Mouse (Mus musculus) midbrain, embryonic 10.5 days (tissue): ENCODE data around the gene Lamp5. TPM values are rescaled to one million over a fixed set of nuclear protein-coding genes. Genes with fewer than 3 reads are reported as not detected.

ENCODE experiments used
- DNase-seq: peaks from one replicate; pipeline ENCODE4 v3.0.0-alpha.2; 2017; ENCODE audit warnings: low spot score
- H3K27ac ChIP-seq: fragments of 300-500 bp; sonication (generic); replicated peaks from 2 replicates; pipeline ENCODE4 v1.5.1; 2016; ENCODE audit warnings: mild to moderate bottlenecking
- H3K27me3 ChIP-seq: fragments of 300-500 bp; sonication (generic); 2 replicates; pipeline ENCODE4 v1.6.1; 2016; ENCODE audit warnings: low read depth, mild to moderate bottlenecking; ENCODE audit not compliant: poor library complexity, severe bottlenecking
- H3K36me3 ChIP-seq: fragments of 300-500 bp; sonication (generic); 2 replicates; pipeline ENCODE4 v1.6.1; 2016; ENCODE audit warnings: mild to moderate bottlenecking, moderate library complexity
- H3K4me1 ChIP-seq: fragments of 300-500 bp; sonication (generic); 2 replicates; pipeline ENCODE4 v1.6.1; 2016
- H3K4me3 ChIP-seq: fragments of 300-500 bp; sonication (generic); 2 replicates; pipeline ENCODE4 v1.5.1; 2016; ENCODE audit warnings: mild to moderate bottlenecking, moderate library complexity
- H3K9me3 ChIP-seq: fragments of 300-500 bp; sonication (generic); replicated peaks from 2 replicates; pipeline ENCODE4 v1.6.1; 2016; ENCODE audit warnings: mild to moderate bottlenecking
- WGBS: fragments of 180-500 bp; shearing (Covaris S2); methylation state at CpG from one replicate; pipeline ENCODE4 v1.1.7; 2016; 5-methylcytosine and 5-hydroxymethylcytosine counted together
- polyA plus RNA-seq: library from polyadenylated mRNA; unstranded; fragments of >200 nt; fragmentation: Nextera tagmentation; extraction: Ambion mirVana; gene quantifications from 2 replicates; pipeline ENCODE4 v1.2.1, GENCODE M21; 2016

Lamp5 gene
- polyA plus RNA-seq, 1 experiment from 2014 or later, result 1.3 TPM

- no peaks in the 10 kb centered on the region for H3K36me3 ChIP-seq
- H3K27ac ChIP-seq, result peak overlapping the region; percentile 67
- WGBS, result 17% methylated on average over 6 of the region's 6 CpGs
- peak; percentile 32 for DNase-seq
- no peaks in the 10 kb centered on the region for H3K27me3 ChIP-seq
- no peak overlapping the region for H3K4me3 ChIP-seq
- peaks cover 24% of the 10 kb centered on the region for H3K4me1 ChIP-seq
- H3K9me3 ChIP-seq, result no peaks in the 10 kb centered on the region
Measured at GRCm38 (mm10) chr2:136108124-136109037, 56.3 kb downstream of the Lamp5 start.

DNA sequence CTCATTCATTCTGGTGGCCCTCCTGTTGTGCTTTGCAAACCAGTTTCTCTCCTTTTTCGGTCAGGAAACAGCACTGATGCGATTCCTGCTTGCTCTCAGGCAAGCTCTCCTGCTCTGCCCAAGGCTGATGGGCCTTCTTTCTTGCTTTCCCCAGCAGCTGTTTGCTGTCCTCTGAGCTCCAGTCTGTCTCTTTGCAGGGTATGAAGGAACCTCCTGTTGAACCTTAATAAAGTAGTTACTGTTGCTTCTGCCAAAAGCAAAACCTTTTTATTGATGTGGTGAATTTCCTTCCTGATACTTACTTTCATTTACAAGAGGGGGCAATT is 57.0 kb downstream of the Lamp5 start:
- 3% methylated on average over 2 of the region's 2 CpGs for WGBS
- Histone ChIP-seq H3K27me3 (no peaks in the 10 kb centered on the region), H3K36me3 (no peaks in the 10 kb centered on the region), H3K4me1 (peaks cover 24% of the 10 kb centered on the region), H3K9me3 (no peaks in the 10 kb centered on the region), H3K4me3 (no peak overlapping the region), H3K27ac (peak overlapping the region; percentile 67)
- peak; percentile 14 for DNase-seq

- Histone ChIP-seq H3K27ac (no peak overlapping the region), H3K9me3 (no peaks in the 10 kb centered on the region), H3K4me3 (no peak overlapping the region), H3K27me3 (no peaks in the 10 kb centered on the region), H3K4me1 (peaks cover 11% of the 10 kb centered on the region), H3K36me3 (no peaks in the 10 kb centered on the region)
- no peak for DNase-seq
- WGBS, result 86% methylated on average over 6 of the region's 6 CpGs
Measured at GRCm38 (mm10) chr2:136113374-136113773, 61.3 kb downstream of the Lamp5 start.

DNA sequence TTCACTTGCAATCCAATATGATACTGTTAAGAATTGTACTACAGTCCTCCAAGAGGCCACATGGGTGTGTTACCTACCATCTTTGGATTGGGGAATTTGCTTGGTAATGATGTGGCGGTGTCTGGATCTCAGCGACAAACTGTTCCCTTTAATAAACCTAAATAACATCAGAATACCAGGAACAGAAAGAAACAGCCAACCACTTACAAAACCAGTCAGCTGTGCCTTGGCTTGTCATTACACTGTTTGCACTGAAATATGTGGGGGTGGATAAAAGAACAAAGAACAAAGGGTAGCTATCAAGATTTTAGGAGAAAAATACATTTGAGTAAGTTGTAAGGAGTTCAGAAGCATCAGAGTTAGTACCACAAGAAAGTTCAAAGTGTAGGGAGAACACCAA is 66.0 kb downstream of the Lamp5 start:
- 90% methylated on average over 2 of the region's 2 CpGs for WGBS
- H3K27me3 ChIP-seq, result no peaks in the 10 kb centered on the region
- DNase-seq, result no peak

More for the DNA sequence above, 66.0 kb downstream of the Lamp5 start:
- Histone ChIP-seq H3K4me3 (no peak overlapping the region), H3K27ac (no peak overlapping the region), H3K9me3 (no peaks in the 10 kb centered on the region), H3K36me3 (no peaks in the 10 kb centered on the region), H3K4me1 (0 out of 2 replicates have a peak, but pooled peaks cover 11% of the 10 kb centered on the region)
